Mouse (Mus musculus) 416B (cell line): ENCODE measurements around the gene Tln1.

Source experiments
- DNase-seq: peaks from one replicate; pipeline ENCODE4 v3.0.0; 2011; ENCODE audit warnings: low read depth

The Tln1 gene

DNA sequence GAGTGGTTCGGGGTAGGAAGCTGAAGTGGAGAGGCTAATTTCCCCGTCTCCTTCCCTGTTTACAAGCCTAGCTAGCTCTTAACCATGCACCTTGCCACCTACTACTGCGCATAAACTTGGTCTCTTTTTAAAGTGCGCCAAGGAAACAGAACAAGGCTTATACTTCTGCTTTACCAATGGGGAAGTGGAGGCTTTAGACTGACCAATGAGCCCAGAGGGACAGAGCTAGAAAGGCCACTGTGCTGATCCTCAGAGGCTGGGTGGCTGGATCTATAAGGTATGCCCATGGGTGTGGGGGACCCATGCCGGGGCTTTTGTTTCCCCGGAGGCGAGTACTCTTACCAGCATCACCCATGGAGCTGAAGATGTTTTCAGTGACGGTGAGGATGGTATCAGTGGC is 15.3 kb downstream of the Tln1 start:
- no peak for DNase-seq

DNA sequence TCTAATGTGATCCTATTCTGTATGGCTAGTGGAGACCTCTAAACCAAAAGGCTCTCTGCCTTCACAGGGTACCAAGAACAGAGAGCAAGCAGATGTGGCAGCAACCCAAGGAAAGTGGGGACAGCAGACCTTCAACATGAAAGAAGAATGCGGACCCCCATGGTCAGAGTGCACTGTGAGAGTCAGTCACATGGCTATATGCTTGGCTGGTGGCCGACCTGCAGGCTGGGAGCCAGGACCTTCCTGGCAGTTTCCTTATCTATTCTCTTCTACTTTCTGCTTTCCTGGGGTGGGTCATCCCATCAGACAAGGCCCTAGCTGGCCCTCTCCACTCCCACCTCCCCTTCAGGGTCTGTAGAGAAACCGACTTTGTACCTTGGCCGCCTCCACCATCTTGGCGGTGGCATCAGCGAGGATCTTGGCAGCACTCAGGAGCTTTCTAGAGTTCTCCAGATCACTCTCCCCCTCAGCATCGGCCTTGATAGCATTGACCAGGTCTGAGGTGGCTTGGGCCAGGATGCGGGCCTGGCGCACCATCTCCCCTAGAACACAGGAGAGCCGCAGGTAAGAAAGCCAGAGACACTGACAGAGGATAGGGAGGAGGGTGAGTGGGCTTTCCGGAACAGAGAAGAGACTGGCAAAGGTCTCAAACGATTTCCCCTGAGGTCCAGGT is 16.0 kb downstream of the Tln1 start:
- no peak for DNase-seq

GRCm38 (mm10) chr4:43542044-43542443 is 20.4 kb downstream of the Tln1 start:
- DNase-seq = no peak

- DNase-seq = no peak
These were observed 26.5 kb downstream of the Tln1 start for GRCm38 (mm10) chr4:43536031-43536430.

- DNase-seq = no peak
These were observed 26.9 kb downstream of the Tln1 start for GRCm38 (mm10) chr4:43535628-43536027.

DNA sequence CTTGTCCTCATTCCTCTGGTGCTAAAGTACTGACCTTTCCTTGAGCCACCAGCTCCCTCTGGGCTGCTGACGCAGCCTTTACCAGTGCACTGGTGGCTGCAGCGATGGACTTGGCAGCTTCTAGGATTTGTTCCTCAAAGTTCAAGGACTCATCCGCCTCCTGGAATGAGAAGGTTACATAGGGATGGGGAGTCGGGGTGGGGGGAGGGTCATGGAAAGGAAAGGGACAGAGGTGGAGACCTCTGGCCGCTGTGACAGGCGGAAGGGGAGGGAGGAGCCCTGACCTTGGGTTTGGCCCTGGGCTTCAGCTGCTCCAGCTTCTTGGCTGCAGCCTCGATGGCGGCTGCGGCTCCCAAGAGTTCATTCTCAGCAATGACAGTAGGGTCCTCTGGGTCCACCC is 29.2 kb downstream of the Tln1 start:
- no peak for DNase-seq

- peak; percentile 89 for DNase-seq
These were observed 31.9 kb downstream of the Tln1 start for GRCm38 (mm10) chr4:43530581-43530980.

DNA sequence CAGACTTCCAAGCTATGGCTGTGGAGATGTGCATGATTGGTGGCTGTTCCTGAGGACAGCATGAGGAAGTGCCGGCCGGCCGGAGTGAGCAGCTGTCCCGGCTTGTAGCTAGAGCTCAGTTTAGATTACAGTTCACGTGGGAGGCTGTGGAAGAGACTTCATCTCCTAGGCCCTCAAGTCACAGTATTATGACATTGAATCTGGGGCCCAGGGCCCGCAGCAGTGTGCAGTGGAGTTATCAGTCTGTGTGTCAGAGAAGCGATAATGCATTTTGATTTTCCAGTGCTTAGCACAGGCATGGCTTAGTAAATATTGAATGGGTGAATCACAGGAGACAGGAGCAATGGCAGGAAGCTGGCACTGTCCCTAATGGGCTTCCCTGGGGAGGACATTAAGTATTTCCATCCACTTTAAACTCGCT is 32.4 kb downstream of the Tln1 start:
- DNase-seq = no peak

- peak; percentile 44 for DNase-seq
These were observed 34.0 kb downstream of the Tln1 start for GRCm38 (mm10) chr4:43528487-43528886.

DNA sequence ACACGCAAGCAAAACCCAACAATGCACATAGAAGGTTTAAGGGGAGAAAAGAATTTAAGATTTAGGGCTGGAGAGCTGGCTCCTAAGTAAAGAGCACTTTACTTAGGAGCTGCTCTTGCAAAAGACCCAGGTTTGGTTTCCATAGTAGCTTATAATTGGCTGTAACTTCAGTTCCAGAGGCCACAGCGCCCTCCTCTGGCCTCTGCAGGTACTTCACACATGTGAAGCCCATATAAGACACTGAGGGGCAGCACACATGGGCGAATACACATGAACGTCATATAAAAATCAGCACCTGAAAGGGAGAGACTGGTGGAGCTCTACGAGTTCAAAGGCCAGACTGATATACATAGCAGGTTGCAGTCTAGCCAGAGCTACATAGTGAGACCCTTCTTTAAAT is 34.6 kb downstream of the Tln1 start:
- peak; percentile 70 for DNase-seq

DNA sequence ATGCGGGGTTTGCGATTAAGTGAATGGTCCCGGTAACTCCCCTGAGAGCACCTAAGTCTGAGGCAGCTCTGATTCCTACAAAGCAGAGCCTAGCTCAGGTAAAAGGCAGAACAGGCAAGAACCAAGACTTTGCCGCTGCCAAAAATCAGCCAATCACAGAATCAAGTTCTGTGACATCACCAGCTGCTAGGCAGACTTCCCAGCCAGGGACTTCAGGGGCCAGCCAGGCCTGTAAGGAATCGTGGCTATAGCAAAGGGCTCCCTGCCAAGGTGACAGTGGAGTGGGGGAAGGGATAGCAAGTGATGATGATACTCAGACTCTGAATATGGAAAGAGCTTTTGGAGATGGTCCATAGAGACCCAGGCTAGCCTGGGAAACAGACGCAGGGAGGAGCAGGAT is 42.5 kb downstream of the Tln1 start:
- peak; percentile 80 for DNase-seq

- no peak for DNase-seq
These were observed 42.9 kb downstream of the Tln1 start for GRCm38 (mm10) chr4:43519551-43519950.

GRCm38 (mm10) chr4:43515764-43516708 is 46.5 kb downstream of the Tln1 start:
- DNase-seq = peak; percentile 68

- DNase-seq = no peak
These were observed 48.7 kb downstream of the Tln1 start for GRCm38 (mm10) chr4:43513791-43514190.

DNA sequence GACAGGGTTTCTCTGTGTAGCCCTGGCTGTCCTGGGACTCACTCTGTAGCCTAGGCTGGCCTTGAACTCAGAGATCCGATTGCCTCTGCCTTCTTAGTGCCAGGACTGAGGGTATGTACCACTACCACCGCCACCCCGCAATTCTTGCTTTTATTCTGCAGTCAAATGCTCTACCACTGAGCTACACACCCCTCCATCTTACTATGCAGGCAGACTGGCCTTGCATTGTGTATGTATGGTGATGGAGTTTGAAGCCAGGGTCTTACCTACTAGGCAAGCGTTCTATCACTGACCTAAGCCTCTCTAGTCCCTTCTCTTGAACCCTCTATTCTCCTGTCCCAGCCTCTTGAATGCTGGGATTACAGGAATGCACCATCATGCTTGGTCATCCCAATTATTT is 49.2 kb downstream of the Tln1 start:
- DNase-seq = no peak

- no peak for DNase-seq
These were observed 49.8 kb downstream of the Tln1 start for GRCm38 (mm10) chr4:43512653-43513052.

GRCm38 (mm10) chr4:43511675-43512454 is 50.6 kb downstream of the Tln1 start:
- no peak for DNase-seq

DNA sequence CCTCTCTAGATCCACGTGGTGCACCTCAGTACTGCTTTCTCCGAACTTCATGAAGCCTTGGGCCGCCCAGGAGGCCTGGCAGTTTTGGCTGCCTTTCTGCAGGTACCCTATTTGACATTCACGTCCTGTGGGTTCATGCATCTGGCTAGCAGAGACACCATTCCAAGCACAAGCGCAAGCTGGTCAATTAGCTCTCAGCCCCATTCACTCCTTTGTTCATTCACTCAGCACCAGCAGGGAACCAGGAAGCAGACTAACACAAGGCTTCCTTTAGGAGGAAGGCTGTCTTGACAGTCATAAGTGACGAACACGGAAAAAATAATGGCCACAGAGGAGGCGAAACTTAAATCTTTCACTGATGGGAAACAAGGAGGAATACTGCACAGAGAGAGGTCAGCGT is 53.4 kb downstream of the Tln1 start:
- peak; percentile 73 for DNase-seq

GRCm38 (mm10) chr4:43508666-43508997 is 53.9 kb downstream of the Tln1 start:
- peak; percentile 94 for DNase-seq

- DNase-seq = peak; percentile 54
These were observed 54.4 kb downstream of the Tln1 start for GRCm38 (mm10) chr4:43507938-43508665.

DNA sequence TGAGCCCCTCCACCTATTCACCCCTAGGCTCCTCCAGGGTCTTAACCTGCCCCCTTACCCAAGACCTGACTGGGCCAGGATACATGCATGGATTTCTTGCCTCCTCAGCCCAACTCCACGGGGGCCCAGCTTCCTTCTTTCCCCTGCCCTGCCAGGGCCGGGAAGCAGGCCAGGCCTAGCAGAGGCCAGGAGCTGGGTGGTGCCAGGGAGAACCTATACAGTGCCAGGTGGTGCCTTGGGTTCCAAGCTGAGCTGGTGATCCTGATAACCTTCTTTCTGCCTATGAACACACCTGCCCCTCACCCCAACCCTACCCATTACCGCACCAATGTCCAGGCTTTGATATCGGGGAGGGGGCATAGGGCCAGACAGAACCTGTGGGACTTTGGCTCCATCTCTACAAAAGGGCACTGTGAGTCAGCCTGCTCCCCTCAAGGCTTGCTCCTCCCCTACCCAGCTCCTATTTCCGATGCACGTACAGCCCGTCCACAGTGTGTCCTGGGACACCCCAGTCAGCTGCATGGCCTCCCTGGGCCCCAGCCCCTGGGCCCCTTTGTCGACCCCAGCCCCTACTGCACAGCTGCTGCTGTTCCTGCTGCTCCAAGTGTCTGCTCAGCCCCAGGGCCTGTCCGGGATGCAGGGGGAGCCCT is 55.8 kb downstream of the Tln1 start, which contains the start of gene Car9:
TSS of gene Car9 (plus strand) at position 431 of the 650 bp plus-strand sequence.
- DNase-seq = no peak
